Mouse (Mus musculus) bone marrow macrophage, adult 2 months (primary cell): Measurements from ENCODE around the gene Plod2.

Experiments
- CTCF ChIP-seq: IDR thresholded peaks from 2 replicates; pipeline ENCODE4 v1.5.1; 2012; ENCODE audit warnings: low read depth, mild to moderate bottlenecking, low read length, moderate library complexity
- POLR2A ChIP-seq: IDR thresholded peaks from 2 replicates; pipeline ENCODE4 v1.6.1; 2012; ENCODE audit warnings: mild to moderate bottlenecking, low read depth, low read length, borderline replicate concordance

DNA sequence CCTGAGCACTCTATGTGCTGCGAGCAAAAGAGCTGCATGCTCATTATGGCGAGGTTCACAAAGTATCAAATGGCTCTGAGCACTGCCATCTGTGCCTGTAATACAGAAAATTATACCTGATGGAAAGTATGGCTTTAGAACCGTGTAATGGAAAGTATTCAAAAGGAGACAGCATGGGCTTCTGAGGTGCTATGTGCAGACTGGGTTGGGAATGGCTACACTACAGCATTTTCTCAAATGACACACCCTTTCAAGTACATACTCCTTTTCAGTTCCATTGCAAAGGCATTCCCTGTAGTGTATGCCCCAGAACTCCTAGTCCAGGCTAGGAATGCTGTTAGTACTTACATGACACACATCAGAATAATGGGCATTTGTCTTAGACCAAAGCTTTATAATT, 12.0 kb upstream of the Plod2 start:
- TF ChIP-seq CTCF (no peak), POLR2A (no peak)
